Mouse (Mus musculus): Measurements from ENCODE around the gene Tmem80. TPM values are rescaled to one million over a fixed set of nuclear protein-coding genes. Genes with fewer than 3 reads are reported as not detected.

Gene Tmem80
- polyA plus RNA-seq, 1 experiment from 2014 or later: 32.6 TPM

- peak overlapping the region; percentile 67 for H3K4me2 ChIP-seq (replicated peaks)
- DNase-seq (ENCODE audit: low spot score) (no peak), ATAC-seq (ENCODE audit: low FRiP score) (peak; percentile 21; the same call in 1 of the 2 replicates)
- WGBS: under 1% methylated on average over 53 of the region's 53 CpGs
- peaks cover 24% of the 10 kb centered on the region for H3K36me3 ChIP-seq (replicated peaks; ENCODE audit: control insufficient read depth, insufficient read depth)
- peaks cover 16% of the 10 kb centered on the region; the same call in 1 of the 2 replicates for H3K4me1 ChIP-seq (replicated peaks; ENCODE audit: control insufficient read depth, insufficient read depth, low read length)
- H3K9ac ChIP-seq: peak overlapping the region; percentile 51; the same call in 1 of the 2 replicates
- peak overlapping the region; percentile 36 for H3K4me3 ChIP-seq (replicated peaks; ENCODE audit: low read length)
- H3K9me3 ChIP-seq (ENCODE audit: control insufficient read depth, low read length): no peaks in the 10 kb centered on the region
- peaks cover 51% of the 10 kb centered on the region for H3K27me3 ChIP-seq (ENCODE audit: control insufficient read depth, insufficient read depth, low read length)
- no peak overlapping the region for H3K27ac ChIP-seq
Measured at GRCm38 (mm10) chr7:141293852-141294471, 33.6 kb upstream of the Tmem80 start.

- 8% methylated on average over 22 of the region's 22 CpGs for WGBS
- no peak overlapping the region for H3K9ac ChIP-seq
- no peak overlapping the region for H3K27ac ChIP-seq
- H3K4me2 ChIP-seq (replicated peaks): peak overlapping the region; percentile 67
- peak overlapping the region; percentile 36 for H3K4me3 ChIP-seq (replicated peaks; ENCODE audit: low read length)
- peaks cover 16% of the 10 kb centered on the region; the same call in 1 of the 2 replicates for H3K4me1 ChIP-seq (replicated peaks; ENCODE audit: control insufficient read depth, insufficient read depth, low read length)
- DNase-seq (ENCODE audit: low spot score) (no peak), ATAC-seq (ENCODE audit: low FRiP score) (no peak)
- H3K9me3 ChIP-seq (ENCODE audit: control insufficient read depth, low read length): no peaks in the 10 kb centered on the region
- peaks cover 51% of the 10 kb centered on the region for H3K27me3 ChIP-seq (ENCODE audit: control insufficient read depth, insufficient read depth, low read length)
- H3K36me3 ChIP-seq (replicated peaks; ENCODE audit: control insufficient read depth, insufficient read depth): peaks cover 29% of the 10 kb centered on the region
Measured at GRCm38 (mm10) chr7:141294479-141294878, 33.1 kb upstream of the Tmem80 start.

DNA sequence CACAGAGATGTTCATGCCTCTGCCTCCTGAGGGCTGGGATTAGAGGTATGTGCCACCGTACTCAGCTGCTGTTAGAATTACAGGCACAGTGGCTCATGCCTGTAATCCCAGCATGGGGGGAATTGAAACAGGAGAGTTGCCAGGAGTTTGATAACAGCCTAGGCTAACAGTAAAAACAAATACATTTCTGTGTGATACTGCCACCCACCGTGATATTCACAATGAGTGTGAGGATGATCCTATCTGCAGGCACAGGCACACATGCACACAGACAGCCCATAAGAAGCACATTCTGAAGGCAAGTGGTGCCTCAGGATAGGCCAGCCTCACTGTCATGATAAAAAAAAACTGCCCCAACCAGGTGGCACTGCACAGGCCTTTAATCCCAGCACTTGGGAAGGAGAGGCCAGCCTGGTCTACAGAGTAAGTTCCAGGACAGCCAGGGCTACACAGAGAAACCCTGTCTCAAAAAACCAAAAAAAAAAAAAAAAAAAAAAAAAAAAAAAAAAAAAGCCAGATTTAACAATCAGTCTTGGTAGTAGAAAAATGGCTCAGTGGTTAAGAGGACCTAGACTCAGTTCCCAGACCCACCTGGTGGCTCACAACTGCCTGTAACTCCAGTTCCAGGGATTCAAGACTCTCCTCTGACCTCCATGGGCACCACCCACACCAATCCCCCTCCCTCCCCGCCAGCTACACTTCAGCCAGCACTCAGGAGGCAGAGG, 29.5 kb upstream of the Tmem80 start:
- DNase-seq (ENCODE audit: low spot score) (no peak), ATAC-seq (ENCODE audit: low FRiP score) (no peak)
- WGBS: 92% methylated on average over 3 of the region's 3 CpGs
- peaks cover 30% of the 10 kb centered on the region for H3K27me3 ChIP-seq (ENCODE audit: control insufficient read depth, insufficient read depth, low read length)
- H3K9ac ChIP-seq: no peak overlapping the region
- H3K4me2 ChIP-seq (replicated peaks): no peak overlapping the region
- H3K36me3 ChIP-seq (replicated peaks; ENCODE audit: control insufficient read depth, insufficient read depth): peaks cover 63% of the 10 kb centered on the region
- peaks cover 11% of the 10 kb centered on the region; the same call in 1 of the 2 replicates for H3K4me1 ChIP-seq (replicated peaks; ENCODE audit: control insufficient read depth, insufficient read depth, low read length)
- no peak overlapping the region for H3K27ac ChIP-seq
- H3K4me3 ChIP-seq (replicated peaks; ENCODE audit: low read length): no peak overlapping the region
- no peaks in the 10 kb centered on the region for H3K9me3 ChIP-seq (ENCODE audit: control insufficient read depth, low read length)

DNA sequence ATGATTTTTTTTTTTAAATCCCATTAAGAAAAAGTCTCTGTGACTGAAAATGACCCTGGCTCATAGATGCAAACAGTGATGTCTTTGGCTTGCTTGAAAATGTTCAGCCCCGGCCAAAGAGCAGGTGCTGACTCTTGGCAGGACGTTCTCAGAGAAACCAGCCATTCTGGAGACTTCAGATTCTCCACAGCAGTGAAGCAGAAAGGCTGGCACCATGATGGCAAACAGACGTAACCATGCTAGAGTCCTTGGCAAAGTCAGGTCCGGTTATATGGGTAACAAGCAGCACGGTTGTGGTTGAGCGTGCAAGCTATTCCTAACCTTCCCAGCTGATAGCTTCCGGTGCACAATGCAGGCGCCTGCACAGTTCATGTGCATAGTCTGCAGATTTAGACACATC, 28.4 kb upstream of the Tmem80 start:
- ATAC-seq (ENCODE audit: low FRiP score) (no peak), DNase-seq (ENCODE audit: low spot score) (no peak)
- no peak overlapping the region for H3K9ac ChIP-seq
- 96% methylated on average over 8 of the region's 8 CpGs for WGBS
- H3K27ac ChIP-seq: no peak overlapping the region
- peaks cover 73% of the 10 kb centered on the region for H3K36me3 ChIP-seq (replicated peaks; ENCODE audit: control insufficient read depth, insufficient read depth)
- H3K4me2 ChIP-seq (replicated peaks): no peak overlapping the region
- no peaks in the 10 kb centered on the region for H3K9me3 ChIP-seq (ENCODE audit: control insufficient read depth, low read length)
- no peak overlapping the region for H3K4me3 ChIP-seq (replicated peaks; ENCODE audit: low read length)
- H3K27me3 ChIP-seq (ENCODE audit: control insufficient read depth, insufficient read depth, low read length): peaks cover 19% of the 10 kb centered on the region
- peaks cover 6% of the 10 kb centered on the region; the same call in 1 of the 2 replicates for H3K4me1 ChIP-seq (replicated peaks; ENCODE audit: control insufficient read depth, insufficient read depth, low read length)

DNA sequence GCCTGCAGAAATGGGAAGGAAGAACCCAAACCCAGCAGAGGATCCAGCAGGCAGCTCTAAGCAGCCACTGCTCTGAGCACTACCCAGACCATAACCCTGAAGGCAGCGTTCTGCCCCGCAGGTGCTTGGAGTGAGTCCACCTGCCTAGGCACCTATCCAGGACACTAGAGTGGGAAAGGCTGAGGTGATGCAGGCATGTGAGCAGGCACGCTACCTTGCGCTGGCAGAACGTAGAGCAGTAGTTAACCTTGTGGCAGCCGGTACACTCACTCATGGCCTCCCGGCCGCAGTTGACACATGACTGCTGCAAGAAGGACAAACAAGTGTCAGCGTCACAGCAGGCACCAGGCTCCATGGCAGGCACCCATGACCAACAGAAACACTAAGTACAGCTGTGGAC, 26.2 kb upstream of the Tmem80 start:
- Histone ChIP-seq H3K4me3 (replicated peaks; ENCODE audit: low read length) (no peak overlapping the region), H3K9me3 (ENCODE audit: control insufficient read depth, low read length) (no peaks in the 10 kb centered on the region), H3K4me2 (replicated peaks) (no peak overlapping the region), H3K4me1 (replicated peaks; ENCODE audit: control insufficient read depth, insufficient read depth, low read length) (no peaks in the 10 kb centered on the region), H3K9ac (no peak overlapping the region), H3K27me3 (ENCODE audit: control insufficient read depth, insufficient read depth, low read length) (no peaks in the 10 kb centered on the region), H3K36me3 (replicated peaks; ENCODE audit: control insufficient read depth, insufficient read depth) (peaks cover 91% of the 10 kb centered on the region), H3K27ac (no peak overlapping the region)
- ATAC-seq (ENCODE audit: low FRiP score) (no peak), DNase-seq (ENCODE audit: low spot score) (no peak)
- WGBS: 93% methylated on average over 9 of the region's 9 CpGs

DNA sequence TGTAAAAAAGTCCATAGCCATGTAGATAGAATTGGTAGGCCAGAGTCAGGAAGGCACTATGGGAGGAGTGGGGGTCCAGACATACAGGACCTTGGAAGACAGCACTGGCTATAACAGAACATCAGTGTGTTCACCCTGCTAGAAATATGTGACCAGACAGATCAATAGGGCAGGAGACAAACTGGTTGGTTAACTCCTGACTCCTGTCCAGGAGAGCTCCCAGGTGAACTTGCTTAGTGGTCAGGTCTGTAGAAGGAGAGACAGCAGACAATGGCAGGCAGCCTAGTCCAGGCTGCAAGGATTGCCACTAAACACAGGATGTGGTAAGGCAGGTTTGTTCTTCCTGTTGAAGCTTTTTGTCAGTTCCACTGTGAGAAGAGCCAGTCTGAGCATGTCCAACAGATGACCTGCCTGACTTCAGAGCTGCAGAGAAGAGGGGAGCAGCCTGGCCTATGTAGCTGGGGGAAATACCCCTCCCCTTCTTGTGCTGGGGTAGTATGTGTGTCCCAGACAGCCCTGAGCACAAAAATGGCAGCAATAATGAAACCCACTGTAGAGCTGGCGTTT, 24.8 kb upstream of the Tmem80 start:
- Histone ChIP-seq H3K27ac (no peak overlapping the region), H3K4me1 (replicated peaks; ENCODE audit: control insufficient read depth, insufficient read depth, low read length) (no peaks in the 10 kb centered on the region), H3K36me3 (replicated peaks; ENCODE audit: control insufficient read depth, insufficient read depth) (peaks cover 90% of the 10 kb centered on the region), H3K9me3 (ENCODE audit: control insufficient read depth, low read length) (no peaks in the 10 kb centered on the region), H3K4me2 (replicated peaks) (no peak overlapping the region), H3K27me3 (ENCODE audit: control insufficient read depth, insufficient read depth, low read length) (no peaks in the 10 kb centered on the region), H3K9ac (no peak overlapping the region), H3K4me3 (replicated peaks; ENCODE audit: low read length) (no peak overlapping the region)
- 73% methylated on average over 1 of the region's 1 CpGs for WGBS
- DNase-seq (ENCODE audit: low spot score) (no peak), ATAC-seq (ENCODE audit: low FRiP score) (no peak)

- Histone ChIP-seq H3K36me3 (replicated peaks; ENCODE audit: control insufficient read depth, insufficient read depth) (peaks cover 96% of the 10 kb centered on the region), H3K4me1 (replicated peaks; ENCODE audit: control insufficient read depth, insufficient read depth, low read length) (no peaks in the 10 kb centered on the region), H3K9ac (no peak overlapping the region), H3K4me2 (replicated peaks) (no peak overlapping the region), H3K27me3 (ENCODE audit: control insufficient read depth, insufficient read depth, low read length) (no peaks in the 10 kb centered on the region), H3K9me3 (ENCODE audit: control insufficient read depth, low read length) (no peaks in the 10 kb centered on the region), H3K4me3 (replicated peaks; ENCODE audit: low read length) (no peak overlapping the region), H3K27ac (no peak overlapping the region)
- ATAC-seq (ENCODE audit: low FRiP score) (no peak), DNase-seq (ENCODE audit: low spot score) (no peak)
- 88% methylated on average over 4 of the region's 4 CpGs for WGBS
Measured at GRCm38 (mm10) chr7:141304537-141304936, 23.0 kb upstream of the Tmem80 start.

GRCm38 (mm10) chr7:141314416-141314815, 13.1 kb upstream of the Tmem80 start:
- 97% methylated on average over 2 of the region's 2 CpGs for WGBS
- Histone ChIP-seq H3K4me1 (replicated peaks; ENCODE audit: control insufficient read depth, insufficient read depth, low read length) (no peaks in the 10 kb centered on the region), H3K9me3 (ENCODE audit: control insufficient read depth, low read length) (no peaks in the 10 kb centered on the region), H3K4me2 (replicated peaks) (no peak overlapping the region), H3K27me3 (ENCODE audit: control insufficient read depth, insufficient read depth, low read length) (no peaks in the 10 kb centered on the region), H3K36me3 (replicated peaks; ENCODE audit: control insufficient read depth, insufficient read depth) (peaks cover 100% of the 10 kb centered on the region), H3K4me3 (replicated peaks; ENCODE audit: low read length) (no peak overlapping the region), H3K9ac (no peak overlapping the region), H3K27ac (no peak overlapping the region)
- DNase-seq (ENCODE audit: low spot score) (no peak), ATAC-seq (ENCODE audit: low FRiP score) (no peak)

DNA sequence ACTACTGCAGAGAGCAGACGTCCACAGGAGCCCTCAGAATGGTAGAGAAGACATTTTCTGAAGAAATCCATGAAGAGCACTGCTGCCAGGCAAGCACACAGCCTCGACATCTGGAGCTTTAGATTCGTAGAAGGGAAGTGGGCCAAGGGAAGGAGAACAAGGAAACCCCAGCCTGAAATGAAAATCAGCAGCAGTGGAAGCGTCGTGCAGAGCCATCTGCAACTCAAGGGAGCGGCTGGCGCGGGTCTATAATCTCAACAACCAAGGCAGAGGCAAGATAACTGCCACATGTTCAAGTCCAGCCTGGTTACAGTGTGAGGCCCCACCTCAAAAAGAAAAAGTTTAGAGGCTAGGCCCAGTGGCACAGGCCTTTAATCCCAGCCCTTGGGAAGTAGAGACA, 12.5 kb upstream of the Tmem80 start:
- ATAC-seq (ENCODE audit: low FRiP score) (no peak), DNase-seq (ENCODE audit: low spot score) (no peak)
- no peak overlapping the region for H3K27ac ChIP-seq
- no peak overlapping the region for H3K4me2 ChIP-seq (replicated peaks)
- H3K27me3 ChIP-seq (ENCODE audit: control insufficient read depth, insufficient read depth, low read length): no peaks in the 10 kb centered on the region
- no peaks in the 10 kb centered on the region for H3K9me3 ChIP-seq (ENCODE audit: control insufficient read depth, low read length)
- no peak overlapping the region for H3K4me3 ChIP-seq (replicated peaks; ENCODE audit: low read length)
- WGBS: 94% methylated on average over 8 of the region's 8 CpGs
- peaks cover 100% of the 10 kb centered on the region for H3K36me3 ChIP-seq (replicated peaks; ENCODE audit: control insufficient read depth, insufficient read depth)
- H3K9ac ChIP-seq: no peak overlapping the region
- no peaks in the 10 kb centered on the region for H3K4me1 ChIP-seq (replicated peaks; ENCODE audit: control insufficient read depth, insufficient read depth, low read length)
